Mouse (Mus musculus): Measurements from ENCODE around the gene Ubd.
"Not testable (repeated sequence)": the region's sequence is repeated elsewhere in the genome, so short reads cannot be mapped to it uniquely, and the experiment has no call there.

Gene Ubd

GRCm38 (mm10) chr17:37193656-37194055 lies at the start of gene Ubd:
Gene Ubd (plus strand): TSS chr17:37193892.
- no peak for DNase-seq

GRCm38 (mm10) chr17:37161394-37161793 lies 32.3 kb upstream of the Ubd start, which contains the start of gene Olfr93:
Gene Olfr93 (minus strand): TSS chr17:37161494.
- no peak for DNase-seq

- DNase-seq: no peak
These were observed 8.2 kb upstream of the Ubd start for GRCm38 (mm10) chr17:37185474-37185873.

GRCm38 (mm10) chr17:37190711-37191110 lies 3.0 kb upstream of the Ubd start:
- DNase-seq: peak; percentile 65

- DNase-seq: no peak
These were observed 660 bp upstream of the Ubd start for GRCm38 (mm10) chr17:37193032-37193431.

GRCm38 (mm10) chr17:37194782-37195181 lies 1.1 kb downstream of the Ubd start:
- DNase-seq: no peak

GRCm38 (mm10) chr17:37196845-37197724 lies 3.4 kb downstream of the Ubd start:
- no peak for DNase-seq

GRCm38 (mm10) chr17:37200894-37201293 lies 7.2 kb downstream of the Ubd start, which contains the start of gene Olfr94:
Gene Olfr94 (minus strand): TSS chr17:37200994.
- DNase-seq: no peak

- peak; percentile 84 for DNase-seq
These were observed 9.7 kb downstream of the Ubd start for GRCm38 (mm10) chr17:37203206-37203916.

GRCm38 (mm10) chr17:37203917-37204236 lies 10.2 kb downstream of the Ubd start:
- no peak for DNase-seq

GRCm38 (mm10) chr17:37210884-37211768 lies 17.4 kb downstream of the Ubd start:
- no peak for DNase-seq

GRCm38 (mm10) chr17:37213018-37213417 lies 19.3 kb downstream of the Ubd start, which contains the start of gene Olfr95:
Gene Olfr95 (minus strand): TSS chr17:37213118.
- DNase-seq: no peak

GRCm38 (mm10) chr17:37218486-37218885 lies 24.8 kb downstream of the Ubd start:
- no peak for DNase-seq

GRCm38 (mm10) chr17:37219846-37220245 lies 26.2 kb downstream of the Ubd start, which contains the start of gene Olfr96:
Gene Olfr96 (plus strand): TSS chr17:37220146.
- no peak for DNase-seq

- DNase-seq: no peak
These were observed 28.2 kb downstream of the Ubd start for GRCm38 (mm10) chr17:37221879-37222278.

GRCm38 (mm10) chr17:37237230-37237629 lies 43.5 kb downstream of the Ubd start, which contains the start of gene Olfr97:
Gene Olfr97 (minus strand): TSS chr17:37237330.
- DNase-seq: not testable (repeated sequence)

GRCm38 (mm10) chr17:37242198-37242597 lies 48.5 kb downstream of the Ubd start:
- DNase-seq: no peak

Data from lung, postnatal 14 days (tissue).